Mouse (Mus musculus): ENCODE data around the gene Mettl8. TPM values are rescaled to one million over a fixed set of nuclear protein-coding genes. Genes with fewer than 3 reads are reported as not detected.

Gene Mettl8
- polyA plus RNA-seq (2014; fragmentation: Nextera tagmentation; extraction: Ambion mirVana) = 10.0 and 12.9 TPM in 2 replicates

- H3K27me3 ChIP-seq (ENCODE audit: control insufficient read depth, insufficient read depth, low read length) = no peaks in the 10 kb centered on the region
- H3K4me2 ChIP-seq (ENCODE audit: low read length) = peak within 1 kb of the TSS; percentile 84
- peaks cover 0 to 4% of the 10 kb centered on the region in 2 experiments; a peak in 3 of 4 replicates for H3K4me1 ChIP-seq (ENCODE audit: control insufficient read depth in 2 of 2, insufficient read depth in 2 of 2, low read length in 2 of 2)
- H3K36me3 ChIP-seq (ENCODE audit: control insufficient read depth, insufficient read depth, low read length) = peaks cover 20% of the 10 kb centered on the region
- no peaks in the 10 kb centered on the region for H3K9me3 ChIP-seq (ENCODE audit: control insufficient read depth, low read length)
- H3K9ac ChIP-seq (ENCODE audit: low read length) = peak within 1 kb of the TSS; percentile 92
- H3K27ac ChIP-seq (replicated peaks in 1 of 2; ENCODE audit: control insufficient read depth in 1 of 2, insufficient read depth in 1 of 2, low read depth in 2 of 2, low read length in 2 of 2) = peak within 1 kb of the TSS; percentile 93 to 94
- under 1% methylated on average over 56 of the region's 57 CpGs for WGBS
- peak; percentile 96 for ATAC-seq (ENCODE audit: insufficient number of reproducible peaks, insufficient read depth, low FRiP score, low read depth)
- H3K4me3 ChIP-seq (ENCODE audit: control insufficient read depth in 1 of 2, insufficient read depth in 1 of 2, low read depth in 1 of 2, low read length in 2 of 2) = peak within 1 kb of the TSS; percentile 86 to 96
These were observed at the start of gene Mettl8, which contains the start of gene Dcaf17 for GRCm38 (mm10) chr2:71055300-71056114. Mettl8 (minus strand) TSS chr2:71055583. Dcaf17 (plus strand) TSS chr2:71055328.

GRCm38 (mm10) chr2:71104696-71105095, 49.3 kb upstream of the Mettl8 start:
- 58% methylated on average over 3 of the region's 3 CpGs for WGBS
- no peak for ATAC-seq (ENCODE audit: insufficient number of reproducible peaks, insufficient read depth, low FRiP score, low read depth)
- H3K27ac ChIP-seq (replicated peaks in 1 of 2; ENCODE audit: control insufficient read depth in 1 of 2, insufficient read depth in 1 of 2, low read depth in 2 of 2, low read length in 2 of 2) = no peak overlapping the region

GRCm38 (mm10) chr2:71103292-71103680, 47.9 kb upstream of the Mettl8 start:
- H3K4me1 ChIP-seq (ENCODE audit: control insufficient read depth in 2 of 2, insufficient read depth in 2 of 2, low read length in 2 of 2) = no peaks in the 10 kb centered on the region; a peak in 2 of 4 replicates
- no peak overlapping the region for H3K27ac ChIP-seq (replicated peaks in 1 of 2; ENCODE audit: control insufficient read depth in 1 of 2, insufficient read depth in 1 of 2, low read depth in 2 of 2, low read length in 2 of 2)
- no peak overlapping the region for H3K4me2 ChIP-seq (ENCODE audit: low read length)
- no peak overlapping the region for H3K9ac ChIP-seq (ENCODE audit: low read length)
- no peaks in the 10 kb centered on the region for H3K9me3 ChIP-seq (ENCODE audit: control insufficient read depth, low read length)
- no peaks in the 10 kb centered on the region for H3K27me3 ChIP-seq (ENCODE audit: control insufficient read depth, insufficient read depth, low read length)
- 60% methylated on average over 4 of the region's 4 CpGs for WGBS
- H3K36me3 ChIP-seq (ENCODE audit: control insufficient read depth, insufficient read depth, low read length) = 0 out of 2 replicates have a peak, but pooled peaks cover 10% of the 10 kb centered on the region
- ATAC-seq (ENCODE audit: insufficient number of reproducible peaks, insufficient read depth, low FRiP score, low read depth) = no peak
- no peak overlapping the region for H3K4me3 ChIP-seq (ENCODE audit: control insufficient read depth in 1 of 2, insufficient read depth in 1 of 2, low read depth in 1 of 2, low read length in 2 of 2)

More at GRCm38 (mm10) chr2:71104696-71105095, 49.3 kb upstream of the Mettl8 start:
- Histone ChIP-seq H3K36me3 (ENCODE audit: control insufficient read depth, insufficient read depth, low read length) (0 out of 2 replicates have a peak, but pooled peaks cover 10% of the 10 kb centered on the region), H3K9ac (ENCODE audit: low read length) (no peak overlapping the region), H3K4me3 (ENCODE audit: control insufficient read depth in 1 of 2, insufficient read depth in 1 of 2, low read depth in 1 of 2, low read length in 2 of 2) (no peak overlapping the region), H3K4me2 (ENCODE audit: low read length) (no peak overlapping the region), H3K4me1 (ENCODE audit: control insufficient read depth in 2 of 2, insufficient read depth in 2 of 2, low read length in 2 of 2) (no peaks in the 10 kb centered on the region; a peak in 2 of 4 replicates), H3K9me3 (ENCODE audit: control insufficient read depth, low read length) (no peaks in the 10 kb centered on the region), H3K27me3 (ENCODE audit: control insufficient read depth, insufficient read depth, low read length) (no peaks in the 10 kb centered on the region)

- 70% methylated on average over 10 of the region's 10 CpGs for WGBS
These were observed 47.4 kb upstream of the Mettl8 start for GRCm38 (mm10) chr2:71102621-71103291.

GRCm38 (mm10) chr2:71096170-71096569, 40.8 kb upstream of the Mettl8 start:
- Histone ChIP-seq H3K4me2 (ENCODE audit: low read length) (no peak overlapping the region), H3K4me3 (ENCODE audit: control insufficient read depth in 1 of 2, insufficient read depth in 1 of 2, low read depth in 1 of 2, low read length in 2 of 2) (no peak overlapping the region), H3K9ac (ENCODE audit: low read length) (no peak overlapping the region), H3K36me3 (ENCODE audit: control insufficient read depth, insufficient read depth, low read length) (peaks cover 24% of the 10 kb centered on the region; the same call in 1 of the 2 replicates), H3K27ac (replicated peaks in 1 of 2; ENCODE audit: control insufficient read depth in 1 of 2, insufficient read depth in 1 of 2, low read depth in 2 of 2, low read length in 2 of 2) (peak overlapping the region in 1 of 2 experiments; percentile 51; a peak in 2 of 4 replicates), H3K4me1 (ENCODE audit: control insufficient read depth in 2 of 2, insufficient read depth in 2 of 2, low read length in 2 of 2) (peaks cover 3 to 4% of the 10 kb centered on the region in 2 experiments; a peak in 2 of 4 replicates), H3K9me3 (ENCODE audit: control insufficient read depth, low read length) (no peaks in the 10 kb centered on the region), H3K27me3 (ENCODE audit: control insufficient read depth, insufficient read depth, low read length) (no peaks in the 10 kb centered on the region)
- WGBS = 7% methylated on average over 7 of the region's 7 CpGs
- ATAC-seq (ENCODE audit: insufficient number of reproducible peaks, insufficient read depth, low FRiP score, low read depth) = no peak

More at GRCm38 (mm10) chr2:71102621-71103291, 47.4 kb upstream of the Mettl8 start:
- ATAC-seq (ENCODE audit: insufficient number of reproducible peaks, insufficient read depth, low FRiP score, low read depth) = no peak
- Histone ChIP-seq H3K27ac (replicated peaks in 1 of 2; ENCODE audit: control insufficient read depth in 1 of 2, insufficient read depth in 1 of 2, low read depth in 2 of 2, low read length in 2 of 2) (no peak overlapping the region), H3K4me2 (ENCODE audit: low read length) (no peak overlapping the region), H3K9me3 (ENCODE audit: control insufficient read depth, low read length) (no peaks in the 10 kb centered on the region), H3K4me3 (ENCODE audit: control insufficient read depth in 1 of 2, insufficient read depth in 1 of 2, low read depth in 1 of 2, low read length in 2 of 2) (no peak overlapping the region), H3K4me1 (ENCODE audit: control insufficient read depth in 2 of 2, insufficient read depth in 2 of 2, low read length in 2 of 2) (no peaks in the 10 kb centered on the region; a peak in 2 of 4 replicates), H3K27me3 (ENCODE audit: control insufficient read depth, insufficient read depth, low read length) (no peaks in the 10 kb centered on the region), H3K36me3 (ENCODE audit: control insufficient read depth, insufficient read depth, low read length) (0 out of 2 replicates have a peak, but pooled peaks cover 10% of the 10 kb centered on the region), H3K9ac (ENCODE audit: low read length) (no peak overlapping the region)

- no peak overlapping the region for H3K27ac ChIP-seq (replicated peaks in 1 of 2; ENCODE audit: control insufficient read depth in 1 of 2, insufficient read depth in 1 of 2, low read depth in 2 of 2, low read length in 2 of 2)
- H3K4me1 ChIP-seq (ENCODE audit: control insufficient read depth in 2 of 2, insufficient read depth in 2 of 2, low read length in 2 of 2) = peaks cover 3 to 4% of the 10 kb centered on the region in 2 experiments; a peak in 2 of 4 replicates
- H3K9ac ChIP-seq (ENCODE audit: low read length) = no peak overlapping the region
- peaks cover 50% of the 10 kb centered on the region for H3K36me3 ChIP-seq (ENCODE audit: control insufficient read depth, insufficient read depth, low read length)
- no peaks in the 10 kb centered on the region for H3K9me3 ChIP-seq (ENCODE audit: control insufficient read depth, low read length)
- H3K4me2 ChIP-seq (ENCODE audit: low read length) = no peak overlapping the region
- no peaks in the 10 kb centered on the region for H3K27me3 ChIP-seq (ENCODE audit: control insufficient read depth, insufficient read depth, low read length)
- WGBS = 76% methylated on average over 4 of the region's 4 CpGs
- H3K4me3 ChIP-seq (ENCODE audit: control insufficient read depth in 1 of 2, insufficient read depth in 1 of 2, low read depth in 1 of 2, low read length in 2 of 2) = no peak overlapping the region
- ATAC-seq (ENCODE audit: insufficient number of reproducible peaks, insufficient read depth, low FRiP score, low read depth) = no peak
These were observed 35.5 kb upstream of the Mettl8 start for GRCm38 (mm10) chr2:71090660-71091445.

- Histone ChIP-seq H3K9ac (ENCODE audit: low read length) (no peak overlapping the region), H3K9me3 (ENCODE audit: control insufficient read depth, low read length) (no peaks in the 10 kb centered on the region), H3K27me3 (ENCODE audit: control insufficient read depth, insufficient read depth, low read length) (no peaks in the 10 kb centered on the region), H3K4me1 (ENCODE audit: control insufficient read depth in 2 of 2, insufficient read depth in 2 of 2, low read length in 2 of 2) (peaks cover 3 to 4% of the 10 kb centered on the region in 2 experiments; a peak in 2 of 4 replicates), H3K4me3 (ENCODE audit: control insufficient read depth in 1 of 2, insufficient read depth in 1 of 2, low read depth in 1 of 2, low read length in 2 of 2) (no peak overlapping the region), H3K36me3 (ENCODE audit: control insufficient read depth, insufficient read depth, low read length) (peaks cover 50% of the 10 kb centered on the region), H3K4me2 (ENCODE audit: low read length) (no peak overlapping the region), H3K27ac (replicated peaks in 1 of 2; ENCODE audit: control insufficient read depth in 1 of 2, insufficient read depth in 1 of 2, low read depth in 2 of 2, low read length in 2 of 2) (no peak overlapping the region)
- 57% methylated on average over 3 of the region's 3 CpGs for WGBS
- no peak for ATAC-seq (ENCODE audit: insufficient number of reproducible peaks, insufficient read depth, low FRiP score, low read depth)
These were observed 34.4 kb upstream of the Mettl8 start for GRCm38 (mm10) chr2:71089766-71090165.

All from heart, embryonic 14.5 days (tissue).